Mouse (Mus musculus) heart, postnatal 10 days (tissue): ENCODE results near the gene Ints14. TPM values are rescaled to one million over a fixed set of nuclear protein-coding genes. Genes with fewer than 3 reads are reported as not detected.
A peak's percentile ranks its signal among the peaks of the same experiment; 100 is the strongest.
"Not testable (repeated sequence)": the region's sequence is repeated elsewhere in the genome, so short reads cannot be mapped to it uniquely, and the experiment has no call there.

Experiments
- DNase-seq, 2 experiments: peaks; one replicate each; pipeline ENCODE4 v3.0.0; 2021
- intact Hi-C: fragments of 180-260 bp; cut with DNase I; formaldehyde crosslinking; loops from one replicate; pipeline ENCODE4 v1.15.1; 2025
- total RNA-seq, 2 experiments: library from RNA; stranded (reverse); gene quantifications; 2 replicates each; pipeline ENCODE4 v1.2.3; 2021

Gene Ints14
- total RNA-seq, 2 experiments from 2014 or later: 25.7 to 27.0 TPM

DNA sequence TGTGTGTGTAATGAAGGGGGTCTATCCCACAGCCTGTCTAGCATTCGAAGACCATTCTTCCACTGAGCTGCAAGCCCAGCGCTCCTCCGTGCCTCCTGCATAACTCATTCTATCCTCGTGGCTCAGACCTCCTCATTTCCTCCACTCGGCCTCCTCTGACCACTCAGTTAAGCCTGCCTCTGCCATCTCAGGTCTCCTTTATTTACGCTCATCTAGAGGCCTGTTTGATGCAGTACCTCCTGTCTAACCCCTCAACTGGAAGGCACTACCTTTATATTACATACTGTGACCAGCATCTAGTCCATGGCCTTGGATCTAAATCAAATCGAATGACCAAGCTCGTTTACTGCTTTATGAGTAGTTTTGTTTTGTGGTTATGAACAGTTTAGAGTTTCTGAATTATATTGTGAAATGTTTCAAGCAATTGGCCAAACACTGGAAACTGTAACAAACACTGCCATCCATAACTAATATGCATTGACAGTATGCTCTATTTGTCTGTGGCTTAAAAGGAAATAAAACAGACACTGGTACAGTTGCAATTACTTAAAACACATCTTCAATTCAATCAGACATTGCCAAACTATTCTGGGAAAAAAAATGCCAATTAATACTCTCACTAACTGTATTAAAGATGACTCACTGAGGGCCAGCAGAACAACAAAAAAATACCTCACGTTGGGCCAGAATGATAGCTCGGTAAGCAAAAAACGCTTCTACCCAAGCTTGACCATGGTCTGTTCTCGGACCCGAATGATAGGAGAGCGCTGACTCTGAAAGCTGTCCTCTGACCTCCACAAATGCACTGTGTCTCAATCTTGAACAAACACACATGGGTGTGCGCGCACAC lies 56.5 kb downstream of the Ints14 start:
- intact Hi-C loops: no loop called here
- no peak for DNase-seq

GRCm38 (mm10) chr9:65017896-65018295 lies 57.2 kb downstream of the Ints14 start:
- DNase-seq: no peak
- intact Hi-C loops: no loop called here

- DNase-seq: no peak
- intact Hi-C loops: no loop called here
Observed at GRCm38 (mm10) chr9:65018588-65019121, 58.0 kb downstream of the Ints14 start.

DNA sequence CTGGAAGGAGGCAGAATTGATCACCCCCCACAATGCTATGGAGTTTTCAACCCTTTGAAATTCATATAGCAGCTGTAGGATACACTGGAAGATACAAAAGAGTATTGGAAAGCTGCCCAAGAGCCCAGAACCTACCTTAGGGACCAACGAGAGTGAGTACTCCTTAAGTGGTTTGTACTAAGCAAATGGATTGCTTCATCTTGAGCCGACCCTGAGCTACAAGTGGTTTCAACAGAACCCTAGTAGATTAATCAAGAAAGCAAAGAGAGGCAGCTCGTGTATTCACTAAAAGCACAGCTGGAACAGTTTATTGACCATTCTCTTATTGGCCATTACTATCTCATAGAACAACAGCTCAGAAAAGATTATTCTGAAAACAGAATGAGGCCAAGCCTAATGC lies 58.4 kb downstream of the Ints14 start:
- intact Hi-C loops: no loop called here

DNA sequence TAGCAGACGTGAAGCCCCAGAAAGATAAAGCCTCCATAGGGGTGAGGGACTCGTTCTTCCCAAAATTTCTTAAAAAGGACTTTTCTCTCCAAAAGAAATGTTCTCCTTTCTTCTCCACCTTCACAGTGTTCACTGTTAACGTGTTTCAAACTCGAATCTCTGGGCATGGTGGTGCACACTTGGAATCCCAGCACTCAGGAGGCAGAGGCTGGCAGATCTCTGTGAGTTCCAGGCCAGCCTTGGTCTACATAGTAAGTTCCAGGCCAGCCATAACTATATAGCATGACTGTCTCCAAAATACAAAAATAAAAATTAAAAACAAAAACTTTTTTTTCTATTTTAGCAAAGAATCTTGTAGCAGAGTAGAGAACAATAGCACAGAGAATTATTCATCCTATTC lies 59.4 kb downstream of the Ints14 start:
- DNase-seq: no peak
- intact Hi-C loops: no loop called here

More for the DNA sequence above, 58.4 kb downstream of the Ints14 start:
- no peak for DNase-seq

DNA sequence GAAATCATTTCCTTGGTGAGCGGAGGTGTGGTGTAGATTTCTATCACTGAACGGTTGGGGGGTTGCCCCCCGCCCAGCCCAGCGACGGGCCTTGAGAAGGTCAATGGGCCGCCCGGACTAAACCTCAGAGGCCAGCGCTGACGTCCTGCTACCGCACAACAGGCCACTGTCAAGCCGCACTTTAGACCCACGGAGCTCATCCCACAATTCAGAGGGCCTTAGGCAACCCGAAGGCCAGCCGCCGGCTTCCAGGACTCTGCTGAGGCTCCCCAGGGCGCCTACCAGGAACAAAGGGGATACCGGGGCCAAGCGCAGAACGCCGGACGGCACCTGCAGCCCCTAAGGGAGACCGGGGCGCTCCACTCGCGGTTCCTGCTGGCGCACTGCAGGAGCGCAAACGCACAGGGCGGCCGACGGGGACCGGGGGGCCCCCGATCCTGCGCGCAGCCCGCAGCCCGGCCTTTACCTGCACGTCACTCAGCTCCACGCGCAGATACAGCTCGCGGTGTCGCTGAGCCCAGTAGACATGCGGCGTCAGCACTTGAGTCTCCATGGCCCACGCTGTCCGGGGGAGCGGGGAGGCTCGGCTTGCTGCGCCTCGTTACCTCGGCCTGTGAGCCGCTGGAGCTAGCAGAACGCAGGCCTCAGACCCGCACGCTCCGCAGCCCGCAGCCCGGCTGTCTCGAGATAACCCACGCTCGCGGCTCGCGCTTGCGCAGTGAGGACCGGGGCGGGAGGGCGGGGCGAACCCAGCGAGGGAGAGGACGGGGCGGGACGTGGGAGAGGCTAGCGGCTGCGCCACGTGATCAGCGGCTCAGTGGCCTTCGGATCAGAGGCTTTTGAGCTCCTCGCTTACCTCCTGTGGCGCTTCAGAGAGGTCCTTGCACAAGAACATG lies 60.5 kb downstream of the Ints14 start, which contains the start of gene Hacd3:
Gene Hacd3 (minus strand): TSS at position 703 of the 896 bp plus-strand sequence.
- intact Hi-C loops: no loop called here
- DNase-seq: peak; percentile 90 to 91

GRCm38 (mm10) chr9:65021887-65022579 lies 61.3 kb downstream of the Ints14 start:
- no peak for DNase-seq
- intact Hi-C loops: no loop called here

DNA sequence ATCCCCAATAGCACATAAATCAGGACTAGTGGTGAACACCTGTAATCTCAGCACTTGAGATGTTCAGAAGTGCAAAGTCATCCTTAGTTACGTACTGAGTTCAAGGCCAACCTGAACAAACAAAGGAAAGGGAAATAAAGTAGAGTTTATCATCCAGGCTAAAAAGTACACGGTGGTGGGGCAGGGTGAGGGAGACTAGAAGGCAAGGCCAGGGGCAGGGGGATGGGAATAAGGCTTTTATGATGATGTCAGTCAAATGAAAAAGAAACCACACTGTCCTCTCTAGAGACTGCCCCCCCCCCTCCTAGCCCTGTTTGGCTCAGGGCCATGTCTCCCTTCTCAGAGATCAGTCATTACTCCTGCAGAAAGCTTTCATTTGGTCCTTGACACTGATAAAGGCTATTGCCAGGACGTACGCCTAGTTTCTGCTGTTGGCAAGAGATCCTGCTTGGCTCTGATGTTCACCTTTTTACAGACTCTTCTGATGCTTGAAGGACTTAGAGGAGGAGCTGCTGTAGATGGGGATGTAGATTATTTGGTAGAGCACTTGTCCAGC lies 62.0 kb downstream of the Ints14 start:
- no peak for DNase-seq
- intact Hi-C loops: no loop called here

DNA sequence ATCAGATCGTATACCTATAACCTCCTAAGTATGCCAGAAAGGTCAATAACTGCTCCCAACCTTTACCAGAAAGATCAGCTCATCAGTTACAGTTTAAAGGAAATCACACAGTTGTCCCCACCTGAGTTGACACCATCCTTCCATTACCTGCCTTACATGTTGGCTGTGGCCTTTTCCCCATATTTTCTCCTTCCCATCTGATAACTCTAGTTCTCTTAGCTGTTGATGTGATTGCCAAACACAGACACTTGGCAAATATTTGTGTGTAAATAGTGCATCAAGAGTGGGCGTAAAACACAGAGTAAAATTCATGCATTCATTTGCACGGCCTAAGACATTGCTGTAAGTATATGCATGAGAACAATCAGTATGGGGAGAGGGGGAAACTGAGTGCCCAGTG lies 62.7 kb downstream of the Ints14 start:
- DNase-seq: no peak

GRCm38 (mm10) chr9:65027241-65027640 lies 66.5 kb downstream of the Ints14 start:
- intact Hi-C loops: no loop called here

More for the DNA sequence above, 62.7 kb downstream of the Ints14 start:
- intact Hi-C loops: no loop called here

DNA sequence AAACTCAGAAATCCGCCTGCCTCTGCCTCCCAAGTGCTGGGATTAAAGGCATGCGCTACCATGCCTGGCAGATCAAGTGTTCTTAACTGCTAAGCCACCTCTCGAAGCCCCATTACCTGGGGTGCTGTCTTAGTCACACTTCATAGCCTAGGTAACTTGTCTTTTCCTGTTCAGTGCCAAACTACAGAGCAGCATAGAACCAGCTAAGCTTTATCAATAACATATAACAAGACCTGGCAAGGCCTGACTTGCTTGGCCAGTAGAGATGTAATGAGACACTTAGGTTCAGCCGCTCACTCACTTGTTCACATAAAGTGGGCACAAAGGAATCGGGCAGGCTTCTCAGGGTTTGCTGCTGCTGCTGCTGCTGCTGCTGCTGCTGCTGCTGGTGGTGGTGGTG lies 67.6 kb downstream of the Ints14 start:
- intact Hi-C loops: no loop called here
- no peak for DNase-seq

More at GRCm38 (mm10) chr9:65027241-65027640, 66.5 kb downstream of the Ints14 start:
- no peak for DNase-seq

DNA sequence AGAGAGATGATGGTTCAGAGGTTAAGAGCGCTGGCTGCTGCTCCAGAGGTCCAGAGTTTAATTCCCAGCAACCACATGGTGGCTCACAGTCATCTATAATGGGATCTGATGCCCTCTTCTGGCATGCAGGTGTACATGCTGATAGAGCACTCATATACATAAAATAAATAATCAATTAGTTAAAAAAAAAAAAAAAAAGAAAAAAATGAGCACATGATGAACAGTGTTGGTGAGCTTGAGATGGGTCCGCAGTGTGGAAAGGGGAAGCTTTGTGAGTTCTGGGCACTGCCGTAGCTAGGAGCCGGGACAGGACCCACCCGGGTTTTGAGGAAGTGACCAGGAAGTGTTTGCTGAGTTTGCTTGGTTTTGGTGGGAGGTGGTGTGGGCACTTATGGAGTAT lies 70.7 kb downstream of the Ints14 start:
- DNase-seq, intact Hi-C loops: not testable (repeated sequence)

DNA sequence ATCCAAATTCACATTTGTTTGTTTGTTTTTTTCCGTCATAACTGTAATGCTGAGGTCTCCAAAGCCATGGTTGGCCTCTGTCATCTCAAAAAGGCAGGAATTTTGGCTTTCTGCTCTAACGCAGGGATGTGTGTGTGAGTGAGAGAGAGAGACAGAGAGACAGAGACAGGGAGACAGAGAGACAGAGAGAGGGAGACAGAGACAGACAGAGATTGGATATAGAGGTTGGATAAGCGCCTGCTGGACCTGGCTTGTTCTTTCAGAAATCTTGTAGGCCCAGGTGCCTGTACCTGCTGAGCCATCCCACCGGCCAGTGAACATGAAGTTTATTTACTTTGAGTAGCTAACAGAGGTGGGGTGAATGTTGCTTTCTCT lies 71.2 kb downstream of the Ints14 start:
- no peak for DNase-seq
- intact Hi-C loops: no loop called here

DNA sequence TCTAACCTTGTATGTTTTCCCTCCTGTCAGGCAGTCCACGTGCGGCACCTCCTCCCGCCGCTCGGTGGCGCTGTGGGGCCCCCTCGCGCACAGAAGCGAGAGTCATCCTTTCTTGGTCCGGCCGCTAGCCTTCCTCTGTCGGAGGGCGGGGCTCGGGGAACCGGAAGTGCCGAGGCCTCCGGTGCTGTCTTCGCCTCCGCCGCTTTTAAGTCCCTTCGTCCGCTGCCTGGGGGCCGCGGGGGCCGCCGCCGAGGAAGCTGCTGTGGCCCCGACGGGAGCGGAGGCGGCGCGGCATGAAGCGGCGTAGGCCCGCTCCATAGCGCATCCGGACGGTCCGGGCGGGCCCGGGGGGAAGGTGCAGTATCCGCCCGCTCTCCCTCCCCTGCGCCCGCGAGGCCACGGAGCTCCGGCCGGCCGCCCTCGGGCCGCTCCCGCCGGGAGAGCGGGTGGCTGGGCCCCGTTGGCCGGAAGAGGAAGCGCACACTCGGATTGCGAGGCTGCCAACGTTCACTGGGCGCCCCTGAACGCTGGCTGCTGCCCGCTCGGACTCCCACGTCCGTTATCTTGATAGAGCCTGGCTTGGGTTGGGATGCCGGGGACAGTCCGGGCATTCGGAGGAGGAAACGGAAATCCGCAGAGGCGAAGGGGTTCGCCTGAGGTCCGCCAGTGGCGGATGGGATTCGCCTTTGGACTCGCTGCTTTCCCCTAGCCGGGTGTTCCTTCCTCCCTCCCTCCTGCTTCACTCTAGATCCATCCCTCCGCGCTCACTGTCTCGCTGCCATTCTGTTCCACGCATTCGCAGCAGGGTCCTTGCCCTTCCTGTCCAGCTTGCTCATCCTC lies 71.8 kb downstream of the Ints14 start, which contains the start of gene Dpp8:
Gene Dpp8 (plus strand): TSS at position 146 of the 840 bp plus-strand sequence.
- DNase-seq: peak; percentile 96
- intact Hi-C loops: no loop called here

DNA sequence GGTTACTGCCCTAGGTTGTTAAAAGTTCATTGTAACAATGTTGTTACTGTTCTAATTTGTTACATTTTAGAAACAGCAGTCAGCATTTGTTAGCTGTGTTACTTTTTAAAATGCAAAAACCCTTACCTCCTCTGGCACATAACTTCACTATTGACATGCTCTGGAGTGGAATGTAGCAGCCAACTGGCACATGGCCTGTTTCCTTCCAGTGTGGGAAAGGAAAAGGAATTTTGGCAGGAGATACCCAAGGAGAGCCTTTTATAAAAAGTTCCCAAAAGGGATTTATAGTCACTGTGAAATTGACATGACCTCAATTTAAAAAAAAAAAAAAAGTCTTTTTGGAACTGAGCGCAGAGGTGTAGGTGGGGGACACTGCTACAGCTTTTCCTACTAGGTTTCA lies 75.8 kb downstream of the Ints14 start:
- intact Hi-C loops: no loop called here
- DNase-seq: peak; percentile 73 to 78
